In the genomic region with DNA sequence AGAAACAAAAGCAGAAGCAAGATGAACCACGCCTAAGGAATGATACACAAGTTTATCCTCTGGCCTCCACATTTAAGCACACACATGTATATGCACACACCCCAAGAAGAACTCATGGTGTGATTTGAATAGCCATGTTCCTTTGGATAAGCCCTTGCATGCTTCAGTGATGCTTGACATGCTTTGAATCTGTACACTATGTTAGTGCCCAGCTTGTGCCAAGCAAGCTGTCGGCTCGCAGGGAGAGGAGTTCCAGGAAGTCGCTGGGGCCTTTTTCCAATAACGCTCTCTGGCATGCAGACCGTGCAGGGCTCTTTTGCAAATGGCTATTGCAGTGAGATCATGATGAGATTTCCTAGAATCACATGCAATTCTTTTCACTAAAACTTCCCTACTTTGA, we compare ENCODE assay signal across 16 mouse cellular contexts.
DNase-seq lines count a peak whose midpoint lies in the region; TF ChIP-seq lines count a peak whose summit lies in the region.
"Had no signal": no experiment of that assay in that cellular context is flagged by ENCODE, and none has a peak within 500 bp of the region (broad histone marks: within the 10 kb centered on the region; RNA-seq: fewer than 3 reads in every experiment).

No protein-coding gene starts in this region.

- H3K27me3 ChIP-seq in kidney, adult 2 months (replicated peaks; ENCODE audit: control insufficient read depth, insufficient read depth, low read length) = no peaks in the 10 kb centered on the region
- H3K27me3 ChIP-seq: hindbrain, embryonic 15.5 days; midbrain, embryonic 12.5 days had no signal

- H3K4me3 ChIP-seq in kidney, adult 2 months (ENCODE audit: insufficient read depth, low read depth, low read length) = no peak overlapping the region
- H3K4me3 ChIP-seq: embryonic facial prominence, embryonic 10.5 days; hindbrain, embryonic 15.5 days; midbrain, embryonic 12.5 days had no signal

- no peaks in the 10 kb centered on the region; the same call in 1 of the 2 replicates for H3K36me3 ChIP-seq in kidney, adult 2 months (ENCODE audit: control insufficient read depth, insufficient read depth, low read length)
- H3K36me3 ChIP-seq: embryonic facial prominence, embryonic 10.5 days; hindbrain, embryonic 15.5 days; midbrain, embryonic 12.5 days had no signal

- H3K27ac ChIP-seq in kidney, adult 2 months (ENCODE audit: insufficient read depth, low read depth, low read length) = no peak overlapping the region
- H3K27ac ChIP-seq: embryonic facial prominence, embryonic 10.5 days; hindbrain, embryonic 15.5 days; liver, embryonic 14.5 days; midbrain, embryonic 12.5 days had no signal

- H3K4me1 ChIP-seq in kidney, adult 2 months (ENCODE audit: control insufficient read depth, insufficient read depth, low read length) = no peaks in the 10 kb centered on the region
- H3K4me1 ChIP-seq: embryonic facial prominence, embryonic 10.5 days; midbrain, embryonic 12.5 days had no signal

- TF ChIP-seq CTCF in kidney, adult 2 months (conservative IDR thresholded peaks at IDR 0.05; ENCODE audit: insufficient read depth, insufficient read length, low read depth, low read length) = no peak

- WGBS in kidney, adult 2 months = 48% methylated on average over 6 of the region's 6 CpGs

- peak; percentile 40 to 59 for DNase-seq in cerebellum, postnatal 25 days
- DNase-seq in cerebellum, adult 11-12 months = no peak
- DNase-seq in kidney, adult 2 months = peak; percentile 1
- no peak for DNase-seq in kidney, adult 8-10 months
- peak; percentile 19 for DNase-seq in right cerebral cortex, postnatal 4 days
- DNase-seq in right cerebral cortex, postnatal 36 days (ENCODE audit: low spot score in 2 of 2) = no peak
- DNase-seq in urinary bladder, adult 18-20 months (ENCODE audit: low spot score in 2 of 2) = no peak
- DNase-seq: gastrocnemius, postnatal 14 days; heart, adult 11 months; lung, embryonic 14.5 days; right cerebral cortex, postnatal 25 days; thymus, postnatal 14 days had no signal

- TF ChIP-seq POLR2A in kidney, adult 2 months (IDR thresholded peaks at IDR 0.05; ENCODE audit: low read depth, low read length) = no peak

Comparison
In these comparisons a context has a peak if more than half of its experiments do, and no peak if none do; other contexts are left out.
1. DNase-seq: peak in cerebellum, postnatal 25 days (2 of 2), kidney, adult 2 months (single experiment) and right cerebral cortex, postnatal 4 days (single experiment); none in cerebellum, adult 11-12 months (single experiment), kidney, adult 8-10 months (0 of 2), right cerebral cortex, postnatal 36 days (0 of 2) and urinary bladder, adult 18-20 months (0 of 2).